Mouse (Mus musculus) layer of hippocampus, postnatal 36 days (tissue): ENCODE measurements at regions not wholly inside any gene's neighbourhood (a gene's known extent, or its start where the extent isn't known, plus 50 kb on each side); places are given as distances from the start of the nearest gene placed in this dataset.

Experiments used
- DNase-seq, 2 experiments: peaks; one replicate each; pipeline ENCODE4 v3.0.0; 2022

DNA sequence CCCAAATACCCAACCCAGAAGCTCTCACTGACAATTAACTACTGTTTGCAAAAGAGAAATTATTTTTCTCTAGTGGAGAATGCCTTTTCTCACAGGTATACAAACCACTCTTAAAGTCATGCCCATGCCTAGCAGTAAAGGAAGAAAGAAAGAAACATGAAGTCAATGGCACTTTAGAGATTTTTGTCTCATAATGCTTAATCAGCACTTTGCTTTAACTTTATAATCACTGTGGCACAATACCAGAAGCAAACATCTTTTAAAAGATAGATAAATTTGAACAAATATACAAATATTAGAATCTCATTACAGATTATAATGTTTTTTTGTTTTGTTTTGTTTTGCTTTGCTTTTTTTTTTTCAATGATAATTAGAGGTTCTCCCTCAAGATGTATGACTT is 270.6 kb upstream of the 1700009N14Rik start:
- no peak for DNase-seq

DNA sequence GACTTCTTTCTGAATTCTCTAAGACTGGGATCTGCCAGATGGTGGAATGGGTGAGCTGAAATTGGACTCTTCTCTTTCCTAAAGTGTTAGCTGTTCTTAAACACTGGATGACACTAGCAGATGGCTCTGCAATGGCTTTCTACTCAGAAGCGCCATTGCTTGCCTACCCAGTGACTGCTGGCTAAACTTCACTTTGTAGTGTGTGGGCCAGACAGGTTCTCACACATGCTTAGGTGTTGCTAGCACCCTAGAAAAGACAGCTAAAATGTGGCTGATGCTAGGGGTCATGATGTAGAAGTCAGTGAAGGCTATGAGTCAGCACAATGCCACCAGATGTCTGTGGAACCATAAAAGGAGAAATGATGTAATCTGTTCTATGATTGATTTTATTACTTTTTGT is 264.4 kb upstream of the 1700009N14Rik start:
- DNase-seq: no peak

DNA sequence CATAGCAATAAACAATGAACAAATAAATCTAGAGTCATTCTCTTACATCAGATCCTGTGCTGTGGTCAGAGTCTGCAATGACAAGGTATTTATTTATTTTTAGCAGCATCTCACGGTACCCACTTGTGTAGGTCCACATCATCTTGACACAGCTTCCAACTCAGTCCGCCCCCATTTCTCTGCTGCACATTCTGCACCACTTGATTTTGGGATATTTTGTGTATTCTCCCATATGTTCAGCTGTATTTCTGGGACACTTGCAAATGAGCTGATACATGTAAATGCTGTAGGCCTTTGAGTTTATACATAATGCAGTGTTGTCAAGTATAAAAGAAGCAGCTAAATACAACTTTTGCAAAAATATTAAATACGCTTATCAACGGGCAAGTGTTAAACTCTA is 250.9 kb upstream of the 1700009N14Rik start:
- no peak for DNase-seq

- peak in 1 of 2 experiments; percentile 4 for DNase-seq
Measured at GRCm38 (mm10) chr4:39210599-39210998, 239.5 kb upstream of the 1700009N14Rik start.
